Mouse (Mus musculus): ENCODE measurements at regions not wholly inside any gene's neighbourhood (a gene's known extent, or its start where the extent isn't known, plus 50 kb on each side); places are given as distances from the start of the nearest gene placed in this dataset.

DNA sequence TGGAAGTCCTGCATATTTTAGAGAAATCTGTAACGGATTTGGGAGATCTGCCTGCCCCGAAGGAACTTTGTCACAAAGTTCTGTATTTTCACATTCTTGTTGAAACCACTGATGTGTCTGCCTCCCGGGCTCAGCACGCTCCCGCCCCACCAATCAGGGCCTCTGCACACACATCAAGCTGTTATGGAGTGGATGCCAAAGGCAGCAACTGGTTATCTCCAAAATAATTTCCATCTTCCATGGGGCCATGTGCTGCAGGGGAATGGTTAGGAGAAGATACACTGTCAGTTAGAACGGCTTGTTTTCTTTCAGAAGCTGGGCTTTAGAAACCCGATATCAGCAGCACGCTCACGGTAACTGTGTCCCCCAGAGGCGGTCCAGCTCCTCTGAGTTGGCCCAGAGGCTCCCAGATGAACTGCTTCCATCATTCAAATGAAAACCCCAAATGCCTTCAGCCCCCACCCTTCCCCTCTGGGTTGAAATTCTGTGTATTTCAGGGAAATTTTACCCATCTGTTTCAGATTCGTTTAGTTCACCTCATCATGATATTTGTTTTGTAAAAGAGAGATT is 240.0 kb downstream of the Cdc5l start:
- H3K4me3 ChIP-seq (replicated peaks; ENCODE audit: control insufficient read depth, low read depth, low read length): no peak overlapping the region
- no peaks in the 10 kb centered on the region for H3K4me1 ChIP-seq (ENCODE audit: control insufficient read depth, insufficient read depth, low read length)
- H3K27ac ChIP-seq (ENCODE audit: control insufficient read depth, insufficient read depth, low read depth, low read length, poor library complexity): no peak overlapping the region
- no peak for TF ChIP-seq CTCF (IDR thresholded peaks at IDR 0.05; ENCODE audit: control insufficient read depth, insufficient read depth, low read length)
- WGBS: 78% methylated on average over 11 of the region's 11 CpGs

DNA sequence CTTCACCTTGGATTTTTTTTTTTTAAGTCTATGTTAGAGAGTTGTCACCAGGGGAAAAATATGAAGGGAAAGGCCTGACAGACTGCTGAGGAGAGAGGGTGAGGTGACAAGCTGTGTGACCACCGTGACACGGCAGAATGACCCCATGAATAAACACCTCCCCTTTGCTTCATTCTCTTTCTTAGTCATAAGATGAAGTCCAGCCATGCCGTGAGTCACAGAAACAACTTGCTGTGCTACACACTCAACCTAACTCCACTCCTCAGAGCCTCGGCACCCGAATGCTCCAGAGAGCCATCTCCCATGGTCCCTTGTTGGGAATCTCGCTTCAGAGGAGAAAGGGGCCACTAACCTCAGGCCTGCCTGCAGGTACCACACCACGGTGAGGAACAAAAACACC is 246.1 kb downstream of the Cdc5l start:
- Histone ChIP-seq H3K27ac (ENCODE audit: control insufficient read depth, insufficient read depth, low read depth, low read length, poor library complexity) (no peak overlapping the region), H3K4me1 (ENCODE audit: control insufficient read depth, insufficient read depth, low read length) (no peaks in the 10 kb centered on the region), H3K4me3 (replicated peaks; ENCODE audit: control insufficient read depth, low read depth, low read length) (no peak overlapping the region)
- WGBS: 77% methylated on average over 7 of the region's 7 CpGs
- TF ChIP-seq POLR2A (IDR thresholded peaks at IDR 0.05; ENCODE audit: borderline replicate concordance, control insufficient read depth, low read depth, low read length) (no peak), CTCF (IDR thresholded peaks at IDR 0.05; ENCODE audit: control insufficient read depth, insufficient read depth, low read length) (no peak)

DNA sequence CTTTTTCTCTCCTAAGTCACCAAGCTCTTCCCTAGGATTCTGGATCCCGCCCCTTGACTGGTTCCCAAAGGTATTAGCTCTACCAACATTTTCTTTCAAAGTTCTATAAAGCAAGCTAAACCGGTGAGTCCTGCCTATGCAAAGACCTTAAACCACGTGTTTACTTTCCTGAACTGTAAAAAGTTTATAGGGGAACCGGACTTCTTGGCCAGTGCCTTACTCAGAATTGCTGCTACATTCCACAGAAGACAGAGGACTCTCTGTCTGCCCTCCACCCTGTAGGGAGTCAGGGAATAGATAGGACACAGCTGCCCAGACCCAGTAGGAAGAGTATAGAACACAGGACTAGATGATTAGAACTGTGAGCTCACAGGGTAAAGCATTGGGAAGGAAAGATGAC is 257.2 kb downstream of the Cdc5l start:
- Histone ChIP-seq H3K4me1 (ENCODE audit: control insufficient read depth, insufficient read depth, low read length) (no peaks in the 10 kb centered on the region), H3K27ac (ENCODE audit: control insufficient read depth, insufficient read depth, low read depth, low read length, poor library complexity) (no peak overlapping the region), H3K4me3 (replicated peaks; ENCODE audit: control insufficient read depth, low read depth, low read length) (no peak overlapping the region)
- 71% methylated on average over 4 of the region's 4 CpGs for WGBS
- TF ChIP-seq CTCF (IDR thresholded peaks at IDR 0.05; ENCODE audit: control insufficient read depth, insufficient read depth, low read length) (no peak), POLR2A (IDR thresholded peaks at IDR 0.05; ENCODE audit: borderline replicate concordance, control insufficient read depth, low read depth, low read length) (no peak)

DNA sequence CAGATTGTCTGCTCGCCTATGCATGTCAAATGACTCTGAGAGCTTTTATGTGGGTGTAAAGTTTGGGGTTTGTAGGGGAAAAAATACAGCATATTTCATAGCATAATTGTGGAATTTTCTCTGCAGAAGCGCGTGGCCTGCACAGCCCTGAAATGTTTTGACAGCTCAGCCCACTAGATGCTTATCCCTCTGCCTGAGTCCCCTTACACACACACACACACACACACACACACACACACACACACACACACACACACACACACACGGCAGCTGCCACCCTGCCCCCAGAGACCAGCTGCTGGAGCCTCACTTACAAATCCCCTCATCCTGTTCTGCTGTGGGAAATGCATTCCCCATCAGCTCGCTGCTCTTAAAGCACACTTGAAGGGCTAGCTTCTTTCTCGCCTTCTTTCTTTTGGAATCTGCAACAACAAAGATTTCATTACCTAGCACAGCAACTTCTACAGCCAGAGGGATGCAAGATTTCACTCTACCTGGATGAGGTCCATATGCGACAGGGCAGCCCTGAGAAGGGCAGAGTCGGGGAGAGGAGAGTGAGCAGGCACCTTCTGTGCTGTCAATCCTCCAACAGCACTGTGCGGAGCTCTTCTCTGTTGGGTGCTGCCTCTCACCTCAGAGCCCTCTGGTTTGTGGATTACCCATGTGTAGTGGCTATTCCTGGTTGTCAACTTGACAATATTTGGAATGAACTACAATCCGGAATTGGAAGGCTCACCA is 264.1 kb downstream of the Cdc5l start:
- WGBS: 73% methylated on average over 10 of the region's 10 CpGs
- Histone ChIP-seq H3K4me1 (ENCODE audit: control insufficient read depth, insufficient read depth, low read length) (no peaks in the 10 kb centered on the region), H3K4me3 (replicated peaks; ENCODE audit: control insufficient read depth, low read depth, low read length) (no peak overlapping the region), H3K27ac (ENCODE audit: control insufficient read depth, insufficient read depth, low read depth, low read length, poor library complexity) (no peak overlapping the region)
- TF ChIP-seq POLR2A (IDR thresholded peaks at IDR 0.05; ENCODE audit: borderline replicate concordance, control insufficient read depth, low read depth, low read length): no peak

Measured in bone marrow, adult 2 months (tissue).